Mouse (Mus musculus) heart, postnatal 14 days (tissue): Measurements from ENCODE around the gene Map3k20. TPM values are rescaled to one million over a fixed set of nuclear protein-coding genes. Genes with fewer than 3 reads are reported as not detected.

Experiments
- DNase-seq, 2 experiments: peaks; one replicate each; pipeline ENCODE4 v3.0.0; 2021 to 2022
- intact Hi-C: fragments of 180-260 bp; cut with DNase I; formaldehyde crosslinking; loops from one replicate; pipeline ENCODE4 v1.15.1; 2025
- long read RNA-seq, 2 experiments: library from polyadenylated mRNA; stranded (forward); transcript quantifications; one replicate each; pipeline ENCODE4 v2.0.0; 2021
- total RNA-seq, 2 experiments: library from RNA; stranded (reverse); gene quantifications; 2 replicates each; pipeline ENCODE4 v1.2.3; 2021

The Map3k20 gene
- total RNA-seq: 100 to 1,000 TPM; 220 to 230 TPM
- long read RNA-seq, experiment 1, full-length matches to known transcripts: 14 of 42 reads
- long read RNA-seq, experiment 1, partial matches to known transcripts: 2 of 42 reads
- long read RNA-seq, experiment 1, other reads (novel, unspliced or antisense): 26 of 42 reads
- long read RNA-seq, experiment 2, full-length matches to known transcripts: 23 of 47 reads
- long read RNA-seq, experiment 2, partial matches to known transcripts: 1 of 47 reads
- long read RNA-seq, experiment 2, other reads (novel, unspliced or antisense): 23 of 47 reads

DNA sequence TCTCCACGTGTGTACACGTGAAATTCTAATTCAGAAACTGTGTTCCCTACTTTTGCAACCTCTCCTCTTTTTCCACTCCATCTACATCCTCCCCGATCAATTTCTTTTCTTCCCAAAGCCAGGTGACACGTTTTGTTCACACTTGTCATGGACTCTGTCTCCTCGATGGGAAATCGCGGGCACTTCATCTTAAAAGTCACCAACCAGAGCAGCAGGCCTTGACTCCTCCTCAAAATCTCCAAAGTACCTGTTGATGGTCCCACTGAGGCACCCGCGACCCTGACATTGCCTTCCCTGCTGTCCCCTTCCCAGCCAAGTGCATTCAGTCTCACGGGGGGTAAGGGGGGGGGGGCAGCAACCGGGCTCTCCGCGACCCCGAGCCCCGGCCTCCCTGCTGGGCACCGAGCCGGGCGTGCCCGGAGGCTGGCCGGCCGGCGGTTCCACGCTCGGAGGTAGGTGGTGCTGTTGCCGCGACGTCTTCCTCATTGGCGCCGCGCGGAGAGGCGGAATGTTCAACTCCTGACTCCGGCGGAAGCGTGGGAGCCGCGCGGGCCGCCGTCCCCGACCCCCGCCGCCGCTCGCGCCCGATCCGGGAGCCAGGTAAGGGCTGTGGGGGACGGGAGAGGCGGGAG, at the start of gene Map3k20:
Gene Map3k20 (plus strand): TSS at position 382 of the 632 bp plus-strand sequence.
- intact Hi-C loops: loop anchor here (2.0 to 10.0 kb wide), 2 partner anchors 41 to 189 kb away; partner anchors contain the start of gene Cdca7
- peak; percentile 84 for DNase-seq

DNA sequence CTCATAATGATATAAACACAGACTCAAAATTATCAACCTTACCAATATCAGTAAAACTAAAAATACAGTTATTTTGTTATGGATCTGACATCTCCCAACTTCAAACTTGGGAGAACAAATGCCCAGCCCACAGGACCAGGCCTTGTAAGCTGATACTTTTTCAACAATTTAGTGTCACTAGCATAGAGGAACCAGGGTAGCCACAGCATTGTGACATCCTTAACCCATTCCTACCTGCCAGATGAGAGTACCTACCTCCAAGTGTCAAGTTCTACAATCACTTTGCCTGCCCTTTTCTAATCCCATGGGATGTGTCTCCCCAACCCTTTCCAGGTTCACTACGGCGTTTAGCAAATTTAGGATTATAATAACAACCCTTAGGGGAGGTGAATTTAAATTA, 47.0 kb upstream of the Map3k20 start:
- no peak for DNase-seq
- intact Hi-C loops: no loop called here

DNA sequence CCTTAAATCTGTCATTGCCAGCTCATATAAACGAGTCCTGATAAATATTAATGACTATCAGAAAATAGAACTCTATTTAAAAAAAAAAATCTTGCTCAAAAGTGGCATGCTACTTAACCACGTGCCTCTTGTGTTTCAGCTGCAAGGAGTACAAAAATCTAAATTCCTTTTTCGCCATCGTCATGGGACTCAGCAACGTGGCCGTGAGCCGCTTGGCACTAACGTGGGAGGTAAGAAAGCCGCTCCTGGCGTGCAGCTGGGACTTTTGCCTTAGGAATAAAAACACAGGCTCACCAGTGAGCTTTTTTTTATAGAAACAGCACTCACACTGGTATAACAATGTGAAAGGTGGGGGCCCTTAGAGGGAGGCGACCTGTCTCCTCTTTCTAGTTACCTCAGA, 46.5 kb upstream of the Map3k20 start:
- no peak for DNase-seq
- intact Hi-C loops: no loop called here

DNA sequence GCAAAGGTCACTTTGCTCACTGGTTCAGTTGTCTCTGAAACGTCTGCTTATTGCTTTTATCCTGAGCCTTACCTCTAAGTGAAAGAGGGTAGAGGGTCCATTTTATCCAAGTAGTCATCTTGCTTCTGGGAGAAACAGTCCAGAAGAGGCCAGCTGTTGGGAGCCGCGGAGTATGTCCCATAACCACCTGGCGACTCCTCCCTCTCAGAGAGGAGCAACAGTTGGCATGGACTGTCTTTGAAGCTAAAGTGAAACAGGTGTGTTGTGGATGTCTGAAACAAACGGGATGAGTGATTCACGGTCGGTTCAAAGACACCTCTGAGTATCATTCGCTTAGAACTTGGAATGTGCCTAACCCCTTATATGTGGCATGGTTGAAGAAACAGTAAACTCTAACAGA, 46.0 kb upstream of the Map3k20 start:
- intact Hi-C loops: no loop called here
- no peak for DNase-seq

DNA sequence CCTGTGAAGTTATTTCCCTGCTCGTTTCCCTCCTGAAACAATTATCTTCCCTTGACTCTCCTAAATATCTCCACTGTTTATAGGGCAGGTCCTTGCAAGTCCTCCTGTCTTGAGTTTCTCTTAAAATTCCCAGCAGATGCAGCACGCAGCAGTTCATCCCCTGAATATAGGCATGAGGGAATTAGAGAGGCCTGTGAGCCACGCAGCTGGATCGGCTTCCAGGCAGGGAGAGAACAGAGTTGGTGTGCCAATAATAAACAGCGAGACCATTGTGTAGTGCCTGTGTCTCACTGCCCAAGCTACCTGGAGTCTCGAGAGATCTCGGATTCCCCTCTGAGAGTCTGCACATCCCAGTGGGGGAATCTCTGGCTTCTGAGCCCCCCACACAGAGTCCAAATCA, 45.4 kb upstream of the Map3k20 start:
- intact Hi-C loops: no loop called here
- DNase-seq: no peak

DNA sequence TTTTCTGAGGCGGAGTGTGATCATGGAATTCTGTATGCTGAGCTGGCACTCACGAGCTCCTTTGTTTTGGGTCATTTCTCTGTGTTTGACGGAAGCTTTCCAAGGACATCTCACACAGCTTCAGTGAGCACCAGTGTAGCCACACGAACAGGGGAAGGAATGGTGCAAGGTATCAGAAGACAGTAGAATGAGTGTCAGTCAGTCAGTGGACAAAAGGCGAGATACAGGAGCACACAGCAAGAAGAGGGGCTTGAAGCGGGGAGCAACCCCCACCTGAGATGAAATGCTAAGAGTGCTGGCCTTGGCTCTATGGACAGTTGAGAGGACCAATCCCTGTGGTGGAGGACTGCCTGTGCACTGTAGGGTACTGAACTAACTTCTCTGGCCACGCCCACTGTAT, 44.7 kb upstream of the Map3k20 start:
- intact Hi-C loops: no loop called here
- no peak for DNase-seq

DNA sequence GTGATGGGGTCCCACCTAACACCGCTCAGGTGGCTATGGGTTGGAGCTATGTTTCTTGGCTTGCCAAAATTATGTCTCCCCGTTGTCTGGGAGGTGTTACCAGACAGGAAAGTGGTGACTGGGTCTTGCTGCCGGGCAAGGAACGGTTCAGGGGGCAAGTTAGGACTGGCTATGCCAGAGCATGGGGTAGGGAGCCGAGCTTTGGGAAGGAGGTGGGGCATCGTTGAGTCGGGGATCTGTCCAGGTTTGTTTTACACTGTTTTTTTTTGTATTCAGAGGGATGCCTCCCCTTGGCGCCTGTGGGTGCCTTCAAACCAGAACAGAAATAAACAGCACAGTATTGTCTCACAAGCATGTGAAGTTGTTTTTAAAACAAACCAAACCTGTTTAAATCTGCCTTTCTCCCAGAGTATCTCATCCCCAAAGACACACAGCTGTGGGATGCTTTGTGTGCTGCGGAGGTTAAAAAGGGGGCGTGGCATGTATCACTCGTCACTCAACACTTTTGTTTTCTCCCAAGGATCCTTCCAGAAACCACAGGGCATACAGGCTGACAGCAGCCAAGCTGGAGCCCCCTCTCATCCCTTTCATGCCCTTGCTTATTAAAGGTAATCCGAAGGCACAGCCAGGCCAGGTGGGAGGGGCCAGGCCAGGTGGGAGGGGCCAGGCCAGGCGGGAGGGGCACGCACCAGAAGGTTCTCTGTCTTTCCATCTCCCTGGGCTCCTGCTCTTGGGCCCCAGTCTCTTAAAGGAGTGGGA, 43.5 kb upstream of the Map3k20 start:
- DNase-seq: peak in 1 of 2 experiments; percentile 30
- intact Hi-C loops: no loop called here

DNA sequence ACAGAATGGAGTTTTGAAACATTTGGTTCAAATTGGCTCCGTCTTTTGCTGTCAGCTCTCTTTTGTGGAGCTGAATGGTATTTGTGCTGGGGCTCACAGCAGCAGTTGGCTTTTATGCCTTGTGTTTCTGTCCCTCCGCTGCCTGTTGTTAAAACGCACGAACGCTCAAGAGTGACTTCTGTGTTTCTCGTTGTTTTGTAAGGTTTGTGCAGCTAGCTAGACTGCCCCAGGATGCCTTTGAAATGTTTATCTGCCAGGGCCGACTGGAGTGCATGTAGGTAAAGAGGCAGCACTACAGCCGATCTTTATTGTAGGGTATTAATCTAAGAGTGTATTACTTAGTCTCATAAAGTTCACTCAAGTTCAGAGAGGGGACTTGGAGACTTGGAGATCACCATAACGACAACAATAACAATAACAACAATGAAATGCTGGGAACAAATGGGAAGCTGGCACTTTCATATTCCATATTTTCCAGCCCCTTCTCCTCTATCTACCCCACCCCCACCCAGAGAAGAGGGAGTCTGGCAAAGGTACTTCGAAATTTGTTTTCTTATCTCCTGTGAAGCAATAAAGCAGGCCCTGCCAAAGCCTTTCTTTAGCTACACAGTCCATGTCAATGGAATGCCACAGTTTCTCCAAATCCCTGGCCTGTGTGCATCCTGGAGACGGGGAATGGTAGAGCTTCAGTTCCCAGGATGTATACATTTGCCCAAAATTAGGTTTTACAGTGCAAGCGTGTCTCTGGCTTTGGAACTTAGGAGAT, 42.3 kb upstream of the Map3k20 start:
- intact Hi-C loops: no loop called here
- peak; percentile 17 to 41 for DNase-seq

DNA sequence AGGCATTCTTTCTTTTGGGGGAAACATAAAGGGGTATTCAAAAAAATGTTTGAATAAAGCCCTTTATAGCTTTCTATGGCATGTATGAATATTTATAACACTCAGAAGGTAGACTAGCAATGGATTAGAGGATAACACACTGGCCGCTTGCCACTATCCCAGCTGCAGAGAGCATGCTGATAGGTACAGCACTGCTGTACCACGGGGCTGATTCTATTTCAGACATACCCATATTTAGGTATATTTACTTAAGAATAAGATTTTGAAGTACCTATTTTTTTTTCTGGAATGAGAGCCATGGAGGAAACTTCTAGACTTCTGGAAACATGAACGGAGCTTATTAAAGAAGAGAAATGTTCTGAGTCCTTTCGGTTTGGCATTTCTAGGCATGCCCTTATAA, 39.8 kb upstream of the Map3k20 start:
- no peak for DNase-seq
- intact Hi-C loops: loop anchor here (2.0 kb wide), 1 partner anchor 39 kb away; the partner anchor contains the start of gene Map3k20

DNA sequence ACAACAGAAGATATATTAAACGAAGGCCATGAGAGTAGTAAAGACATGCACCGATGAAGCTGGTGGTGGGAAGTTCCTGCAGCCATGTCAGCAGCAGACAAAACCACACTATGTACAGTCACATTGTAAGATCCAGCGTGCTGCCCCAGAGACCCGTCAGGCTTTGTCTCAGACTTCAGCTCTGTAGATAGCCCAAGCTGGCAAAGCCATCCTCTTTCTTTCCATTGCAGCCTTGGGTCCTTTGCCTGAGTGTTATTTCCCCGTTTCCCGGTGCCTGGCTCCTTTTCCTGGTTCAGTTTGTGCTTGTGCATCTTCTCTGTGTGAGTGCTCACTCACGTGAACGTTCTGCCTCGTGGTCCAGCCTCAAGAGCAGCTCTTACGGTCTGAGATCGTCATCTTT, 39.1 kb upstream of the Map3k20 start:
- DNase-seq: no peak
- intact Hi-C loops: no loop called here

DNA sequence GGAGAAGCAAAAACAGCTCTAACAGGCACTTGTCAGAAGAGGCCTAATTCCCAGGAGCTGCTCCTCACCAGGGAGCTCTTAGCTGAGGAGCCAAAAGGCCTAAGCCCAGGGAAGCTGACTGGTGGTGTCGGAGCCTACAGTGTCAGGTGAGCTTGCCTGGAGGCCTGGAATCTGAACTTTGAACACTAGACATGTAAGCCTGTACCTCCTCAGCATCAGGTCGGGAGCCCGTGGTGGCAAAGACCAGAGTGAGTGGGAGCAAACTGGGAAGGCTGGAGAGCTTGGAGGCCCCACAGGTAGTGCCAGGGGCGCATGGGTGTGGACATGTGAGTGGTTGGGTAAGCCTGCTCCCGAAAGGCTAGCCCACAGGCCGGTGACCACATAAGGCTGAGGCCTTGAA, 37.6 kb upstream of the Map3k20 start:
- intact Hi-C loops: no loop called here
- DNase-seq: no peak

DNA sequence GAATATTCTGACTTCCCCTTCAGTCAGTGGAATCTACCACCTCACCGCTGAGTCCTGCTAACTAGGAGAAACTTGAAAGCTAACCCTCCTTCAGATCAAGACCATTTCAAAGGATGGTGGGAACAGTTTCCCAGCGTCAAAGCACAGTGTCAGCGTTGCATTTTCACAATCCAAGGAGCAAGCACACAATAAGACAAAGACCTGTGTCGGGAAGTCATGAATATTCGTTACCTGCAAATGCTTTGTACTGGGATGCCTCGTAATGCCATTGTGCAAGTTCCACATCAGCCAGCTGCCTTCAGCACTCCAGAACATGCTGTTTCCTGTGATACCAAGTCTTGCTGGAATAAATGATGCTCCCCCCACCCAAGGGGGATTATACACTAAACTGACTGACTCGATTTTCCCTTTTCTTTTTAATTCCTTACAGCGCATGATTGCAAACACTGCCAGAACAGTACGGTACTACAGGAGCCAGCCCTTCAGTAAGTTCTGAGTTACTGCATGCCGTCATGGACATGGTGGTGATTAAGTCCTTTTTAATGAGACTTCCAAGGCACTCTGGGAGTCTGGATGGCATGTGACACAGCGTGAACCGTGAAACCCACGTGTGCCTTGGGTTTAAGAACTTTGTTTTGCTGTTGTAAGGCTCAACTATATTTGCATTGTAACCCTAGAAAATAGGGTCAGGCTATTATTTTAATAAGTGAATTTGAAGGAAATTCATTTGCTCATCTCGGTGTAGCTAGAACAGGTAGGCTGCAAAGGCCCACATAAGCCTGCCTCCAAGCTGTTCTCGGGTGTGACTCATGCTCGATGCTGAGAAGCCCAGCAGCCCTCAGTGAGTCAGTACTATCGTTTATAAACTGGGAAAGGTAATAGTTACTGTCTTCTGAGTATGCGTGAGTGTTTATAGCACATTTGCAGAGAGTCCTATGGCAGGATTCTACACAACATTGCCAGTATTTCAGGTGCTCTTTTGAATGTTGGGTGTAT, 32.6 kb upstream of the Map3k20 start:
- intact Hi-C loops: no loop called here
- no peak for DNase-seq

DNA sequence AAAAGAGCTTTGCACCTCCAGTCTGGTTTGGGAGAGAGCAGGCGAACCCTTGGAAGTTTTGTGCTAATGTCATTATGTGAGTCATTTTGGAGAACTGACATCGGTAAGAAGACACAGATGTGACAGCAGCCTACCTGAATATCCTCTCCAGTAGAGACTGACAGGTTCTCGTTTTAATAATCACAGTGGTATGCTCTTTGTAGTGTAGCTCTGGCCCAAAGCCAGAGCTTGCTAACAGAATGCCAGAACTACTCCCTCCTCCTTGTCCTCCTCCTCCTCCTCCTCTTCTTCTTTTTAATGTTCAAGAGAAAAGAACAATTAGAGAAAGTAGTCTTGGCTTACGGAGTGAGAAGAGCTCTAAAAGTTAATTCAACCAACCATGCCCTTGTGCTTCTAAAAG, 31.6 kb upstream of the Map3k20 start:
- intact Hi-C loops: no loop called here
- no peak for DNase-seq

DNA sequence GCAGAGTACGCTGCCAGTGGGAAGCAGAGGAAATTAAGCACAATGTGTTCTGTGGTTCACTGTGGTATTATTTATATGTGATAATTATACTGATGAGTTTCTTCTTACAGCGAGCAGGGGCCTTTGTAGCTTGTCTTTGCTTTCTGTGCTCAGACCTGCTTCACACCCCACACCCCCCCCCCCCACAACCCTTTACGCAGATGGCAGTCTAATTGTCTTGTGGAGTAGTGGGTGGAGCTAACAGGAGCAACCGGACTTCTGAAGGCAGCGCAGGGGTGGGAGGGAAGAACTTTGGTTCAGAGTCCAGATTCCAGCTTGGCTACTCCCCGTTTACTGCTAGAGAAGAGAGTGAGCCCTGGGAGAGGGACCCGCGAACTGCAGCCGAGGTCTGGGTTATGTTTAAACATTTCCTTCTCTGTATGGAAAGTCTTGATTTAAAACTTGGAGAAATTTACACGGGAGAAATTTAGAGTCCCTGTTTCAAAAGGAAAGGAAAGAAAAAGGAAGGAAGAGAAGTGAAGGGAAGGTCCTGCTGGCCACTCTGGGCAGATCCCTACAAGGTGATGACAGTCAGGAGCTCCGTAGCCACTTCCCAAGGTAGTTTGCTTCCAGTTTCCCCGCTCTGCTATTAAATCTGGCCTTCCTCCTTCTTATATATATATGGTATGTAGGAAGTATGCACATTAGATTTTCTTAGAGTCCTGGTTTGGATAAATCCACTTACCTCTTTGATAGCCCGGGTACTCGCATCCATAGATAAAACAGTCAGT, 30.4 kb upstream of the Map3k20 start:
- intact Hi-C loops: no loop called here
- no peak for DNase-seq

DNA sequence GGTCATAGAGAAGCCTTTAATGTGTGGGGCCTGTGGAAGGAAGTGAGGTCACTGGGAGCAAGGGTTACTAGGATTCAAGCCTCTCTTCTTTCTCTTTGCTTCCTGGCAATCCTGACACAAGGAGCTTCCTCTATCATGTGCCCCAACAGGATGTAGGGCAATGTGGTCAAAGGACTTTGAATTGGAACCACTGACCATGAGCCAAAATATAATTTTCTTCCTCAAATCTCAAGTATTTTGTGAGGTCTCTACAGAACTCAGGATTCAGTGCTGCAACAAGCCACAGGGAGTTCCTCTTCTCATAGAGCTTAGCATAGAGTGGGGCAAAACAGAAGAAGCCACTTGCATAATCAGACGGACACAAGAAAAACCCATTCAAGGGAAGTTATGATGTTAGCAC, 24.7 kb upstream of the Map3k20 start:
- DNase-seq: no peak
- intact Hi-C loops: no loop called here

DNA sequence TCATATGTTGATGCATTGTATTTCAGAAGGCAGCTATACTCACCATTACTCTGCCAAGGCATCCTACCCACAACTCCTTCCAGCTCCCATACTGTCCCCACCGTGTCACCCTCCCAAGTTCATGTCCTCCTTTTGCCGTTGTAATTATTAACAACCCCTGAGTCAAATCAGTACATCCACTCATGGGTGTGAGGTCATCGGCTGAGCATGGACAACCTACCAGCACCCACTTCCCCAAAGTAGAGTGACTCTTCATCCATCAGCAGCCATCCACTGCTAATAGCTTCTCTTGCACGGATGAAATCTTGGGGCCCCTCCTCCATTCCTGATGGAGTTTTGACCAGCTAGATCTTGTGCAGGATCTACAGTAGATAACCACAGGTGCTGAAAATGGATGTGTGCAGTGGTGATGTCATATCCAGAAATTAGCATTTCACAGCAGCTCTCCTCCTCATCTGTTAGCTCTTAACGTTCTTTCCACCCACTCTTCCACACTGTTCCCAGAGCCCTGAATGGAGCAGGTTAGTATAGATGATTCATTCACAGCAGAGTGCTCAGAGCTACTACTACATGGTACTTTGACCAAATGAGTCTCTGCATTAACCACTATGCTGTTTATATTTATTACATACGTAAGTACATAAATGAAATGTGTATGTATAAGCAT, 22.5 kb upstream of the Map3k20 start:
- no peak for DNase-seq
- intact Hi-C loops: no loop called here

DNA sequence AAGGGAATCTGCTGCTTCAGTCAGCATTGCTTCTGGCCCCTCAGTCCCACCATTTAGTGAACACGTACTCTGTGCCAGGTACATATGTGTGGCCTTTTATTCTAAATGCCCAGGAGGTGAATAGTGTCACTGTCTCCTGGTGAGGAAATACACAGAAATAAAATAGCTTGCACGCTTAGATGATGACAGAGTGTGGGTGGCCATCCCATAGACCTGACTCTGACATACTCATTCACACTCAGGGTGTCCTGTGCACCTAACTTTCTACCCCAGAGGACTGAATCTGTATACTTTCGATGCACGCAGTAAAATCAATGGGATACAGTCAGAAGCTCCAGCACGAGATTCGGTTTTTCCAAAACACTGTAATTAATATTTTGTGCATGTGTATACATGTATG, 18.0 kb upstream of the Map3k20 start:
- intact Hi-C loops: no loop called here
- DNase-seq: no peak

DNA sequence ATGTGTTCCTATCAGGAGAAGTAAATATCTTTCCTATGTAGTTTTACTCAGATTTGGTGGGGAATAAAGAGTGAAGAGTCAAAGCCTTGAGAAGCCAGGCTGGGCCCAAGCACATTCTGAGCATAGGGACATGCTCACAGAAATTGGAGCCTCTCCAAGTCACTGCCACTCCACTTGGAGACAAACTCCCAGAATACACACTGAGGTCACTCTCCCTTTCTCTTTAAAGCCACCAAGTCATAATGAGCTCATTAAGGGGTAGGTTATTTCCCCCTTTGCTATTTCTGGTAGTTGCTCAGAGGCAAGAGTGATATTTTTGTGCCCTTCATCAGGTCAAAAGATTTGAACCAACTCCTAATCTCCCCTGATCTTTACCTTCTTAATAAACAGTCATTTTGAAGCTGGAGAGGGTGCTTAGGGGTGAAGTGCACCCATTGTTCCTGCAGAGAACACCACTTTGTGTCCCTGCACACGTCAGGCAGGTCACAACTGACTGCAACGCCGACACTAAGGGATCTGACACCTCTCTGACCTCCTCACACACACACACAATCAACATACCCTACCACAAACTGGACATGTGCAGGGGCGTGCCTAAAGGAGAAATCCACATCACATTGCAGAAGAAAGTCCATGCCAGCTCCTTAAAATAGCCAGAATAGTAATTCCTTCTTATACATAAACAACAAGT, 15.6 kb upstream of the Map3k20 start:
- DNase-seq: peak in 1 of 2 experiments; percentile 33

More for the DNA sequence above, 15.6 kb upstream of the Map3k20 start:
- intact Hi-C loops: no loop called here
